Mouse (Mus musculus): ENCODE measurements at regions not wholly inside any gene's neighbourhood (a gene's known extent, or its start where the extent isn't known, plus 50 kb on each side); places are given as distances from the start of the nearest gene placed in this dataset.

DNA sequence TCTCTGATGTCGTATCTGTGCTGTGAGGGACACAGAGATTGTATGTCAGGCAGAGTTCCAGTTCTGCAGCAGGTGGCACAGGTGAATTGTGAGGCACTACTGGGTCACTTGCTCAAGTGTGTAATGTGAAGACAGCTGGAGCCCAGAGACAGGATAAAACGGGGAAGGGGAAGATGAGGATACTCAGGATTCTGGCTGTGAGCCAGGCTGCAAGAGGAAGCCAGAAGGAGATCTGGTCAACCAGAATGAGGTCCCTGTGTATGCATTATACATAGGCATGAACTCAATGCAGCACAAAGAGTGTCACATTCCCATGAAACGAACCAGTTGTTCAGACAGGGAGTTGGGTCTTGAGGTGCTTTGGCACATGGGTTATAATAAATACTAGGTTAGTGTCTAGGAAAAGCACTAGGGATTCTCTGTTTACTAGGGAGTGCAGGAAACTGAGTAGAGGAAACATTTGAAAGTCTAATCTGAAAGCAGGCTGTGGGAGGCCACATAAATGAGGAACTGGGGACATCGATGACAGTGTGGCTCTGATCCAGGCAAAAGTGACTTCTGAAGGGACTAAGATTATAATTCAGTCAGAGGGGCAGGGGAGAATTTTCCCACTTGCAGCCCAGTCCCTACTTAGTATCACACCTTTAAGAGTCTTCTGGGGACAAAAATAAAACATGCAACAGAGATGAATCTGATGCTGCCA lies 109.9 kb upstream of the Rxfp2 start:
- DNase-seq (ENCODE audit: low spot score): no peak

- no peak for DNase-seq (ENCODE audit: low spot score)
These were observed 109.3 kb upstream of the Rxfp2 start for GRCm38 (mm10) chr5:149909108-149909739.

- DNase-seq (ENCODE audit: low spot score): no peak
These were observed 108.5 kb upstream of the Rxfp2 start for GRCm38 (mm10) chr5:149909971-149910370.

GRCm38 (mm10) chr5:149911968-149912367 lies 106.5 kb upstream of the Rxfp2 start:
- DNase-seq (ENCODE audit: low spot score): no peak

- no peak for DNase-seq (ENCODE audit: low spot score)
These were observed 102.7 kb upstream of the Rxfp2 start for GRCm38 (mm10) chr5:149915761-149916160.

- DNase-seq (ENCODE audit: low spot score): no peak
These were observed 101.1 kb upstream of the Rxfp2 start for GRCm38 (mm10) chr5:149917374-149917773.

GRCm38 (mm10) chr5:149919097-149919496 lies 99.4 kb upstream of the Rxfp2 start:
- DNase-seq (ENCODE audit: low spot score): no peak

GRCm38 (mm10) chr5:149920326-149920725 lies 98.1 kb upstream of the Rxfp2 start:
- no peak for DNase-seq (ENCODE audit: low spot score)

DNA sequence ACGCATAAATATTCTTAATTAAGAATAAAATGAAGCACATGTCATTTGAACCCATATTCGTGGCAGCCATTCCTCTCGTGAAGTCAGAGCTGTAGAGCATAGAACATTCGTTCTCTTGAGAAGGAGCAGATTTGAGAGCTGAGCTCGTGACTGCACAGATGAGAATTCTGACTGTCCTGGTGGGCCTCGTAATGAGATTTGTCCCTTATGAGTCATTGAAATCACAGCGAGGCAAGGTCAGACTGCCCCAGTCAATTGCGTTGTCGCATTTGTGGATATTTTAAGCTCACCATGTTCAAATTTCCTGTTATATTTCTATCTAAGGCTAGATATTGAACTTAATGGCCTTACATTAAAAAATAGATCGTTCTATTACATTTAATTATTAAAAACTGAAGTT lies 94.0 kb upstream of the Rxfp2 start:
- no peak for DNase-seq (ENCODE audit: low spot score)

DNA sequence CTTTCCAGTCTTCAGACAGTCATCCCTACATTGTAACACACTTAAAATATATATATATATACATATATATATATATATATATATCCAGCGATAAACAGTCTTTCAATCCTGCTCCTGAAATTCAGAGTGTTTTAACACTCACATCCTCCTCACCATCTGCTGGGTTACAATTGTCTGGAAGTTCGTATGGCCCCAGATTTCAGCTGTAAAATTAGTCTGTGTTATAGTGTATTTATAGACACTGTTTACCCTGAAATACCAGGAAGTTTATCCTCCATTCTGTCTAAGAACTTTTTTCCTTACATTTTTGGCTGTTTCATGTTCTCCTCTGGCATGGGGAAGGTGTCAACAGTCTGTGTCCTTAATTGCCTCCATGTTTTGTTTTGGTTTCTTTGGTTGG lies 91.7 kb upstream of the Rxfp2 start:
- DNase-seq (ENCODE audit: low spot score): no peak

GRCm38 (mm10) chr5:149931574-149932161 lies 86.8 kb upstream of the Rxfp2 start:
- no peak for DNase-seq (ENCODE audit: low spot score)

- DNase-seq (ENCODE audit: low spot score): no peak
These were observed 86.3 kb upstream of the Rxfp2 start for GRCm38 (mm10) chr5:149932220-149932619.

DNA sequence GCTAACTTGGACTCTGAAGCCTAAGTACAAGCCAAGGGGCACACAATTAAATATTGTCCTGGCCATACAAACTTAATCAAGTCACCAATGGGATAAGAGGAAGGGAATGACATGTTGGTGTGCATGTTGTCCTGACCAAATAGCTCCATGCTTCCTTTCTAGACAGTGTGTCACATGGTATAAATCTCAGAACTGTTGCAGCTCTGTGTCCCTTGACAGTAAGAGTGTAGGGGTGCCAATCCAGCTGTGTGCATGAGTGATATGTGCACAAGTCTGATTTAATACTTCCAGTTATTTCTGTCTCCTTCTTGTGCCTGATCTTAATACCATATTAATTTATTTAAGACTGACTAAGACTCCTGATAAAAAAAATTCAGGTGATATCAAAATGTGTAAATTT lies 72.8 kb upstream of the Rxfp2 start:
- no peak for DNase-seq (ENCODE audit: low spot score)

- no peak for DNase-seq (ENCODE audit: low spot score)
These were observed 71.0 kb upstream of the Rxfp2 start for GRCm38 (mm10) chr5:149947491-149947890.

- DNase-seq (ENCODE audit: low spot score): no peak
These were observed 61.5 kb upstream of the Rxfp2 start for GRCm38 (mm10) chr5:149956931-149957330.

- no peak for DNase-seq (ENCODE audit: low spot score)
These were observed 57.3 kb upstream of the Rxfp2 start for GRCm38 (mm10) chr5:149961178-149961577.

DNA sequence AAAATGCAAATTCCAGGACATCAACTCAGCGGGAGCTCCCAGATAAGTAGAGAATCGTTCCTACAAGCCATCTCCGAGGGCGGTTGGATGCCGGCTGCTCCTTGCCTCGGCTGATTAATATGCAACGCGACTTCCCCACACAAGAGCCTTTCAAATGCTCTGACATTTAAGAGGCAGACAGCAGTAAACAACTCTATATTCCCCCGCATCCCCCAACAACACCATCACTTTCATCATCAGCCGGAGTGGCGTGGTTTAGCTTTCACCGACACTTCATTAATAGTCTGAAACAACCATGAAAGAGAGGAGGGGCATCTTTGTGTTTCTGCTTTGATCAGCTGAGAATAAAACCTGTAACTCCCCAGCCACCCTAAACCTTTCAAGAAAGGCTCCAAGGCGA lies 53.7 kb upstream of the Rxfp2 start:
- no peak for DNase-seq (ENCODE audit: low spot score)

Data from urinary bladder, postnatal 25 days (tissue).